Mouse (Mus musculus): ENCODE data around the gene Cklf. TPM values are rescaled to one million over a fixed set of nuclear protein-coding genes. Genes with fewer than 3 reads are reported as not detected.
A peak's percentile ranks its signal among the peaks of the same experiment; 100 is the strongest.
"Not testable (repeated sequence)": the region's sequence is repeated elsewhere in the genome, so short reads cannot be mapped to it uniquely, and the experiment has no call there.

Gene Cklf
- polyA plus RNA-seq, 1 experiment from 2014 or later = 37.7 TPM

GRCm38 (mm10) chr8:104239418-104239861 lies 11.2 kb upstream of the Cklf start:
- no peaks in the 10 kb centered on the region for H3K4me1 ChIP-seq

DNA sequence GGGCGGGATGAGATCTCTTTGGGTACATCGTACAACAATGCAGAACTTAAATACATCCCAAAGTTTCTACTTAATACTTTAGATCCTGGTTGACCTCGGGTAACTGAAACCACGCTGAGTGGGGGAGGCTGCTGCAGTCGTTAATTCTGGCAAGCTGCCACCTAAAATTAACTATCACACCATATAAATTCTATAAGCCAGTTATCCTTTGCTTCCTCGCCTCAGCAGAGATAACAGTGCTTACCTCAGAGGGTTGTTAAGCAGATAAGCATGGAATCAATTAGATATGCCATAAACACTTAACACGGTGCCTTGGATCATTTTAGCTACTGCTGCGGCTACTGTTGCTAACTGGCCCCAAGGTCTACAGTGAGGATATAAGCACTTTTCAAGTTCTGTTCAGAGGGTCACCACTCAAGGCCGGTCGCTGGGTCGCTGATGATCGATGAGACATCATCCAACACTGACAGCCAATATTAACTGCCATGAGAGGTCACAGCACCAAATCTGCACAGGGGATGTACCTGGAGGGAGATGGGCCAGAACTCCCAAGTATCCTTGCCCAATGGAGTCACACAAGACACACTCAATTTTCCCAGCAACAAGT lies 8.5 kb upstream of the Cklf start:
- WGBS = 88% methylated on average over 12 of the region's 12 CpGs
- H3K9me3 ChIP-seq = no peaks in the 10 kb centered on the region

More at GRCm38 (mm10) chr8:104239418-104239861, 11.2 kb upstream of the Cklf start:
- Histone ChIP-seq H3K36me3 (peaks cover 96% of the 10 kb centered on the region), H3K27me3 (no peaks in the 10 kb centered on the region), H3K27ac (replicated peaks) (no peak overlapping the region), H3K9me3 (no peaks in the 10 kb centered on the region), H3K4me3 (no peak overlapping the region), H3K4me2 (replicated peaks) (no peak overlapping the region), H3K9ac (replicated peaks) (no peak overlapping the region)
- no peak for ATAC-seq (ENCODE audit: low FRiP score, low read depth)
- 83% methylated on average over 10 of the region's 10 CpGs for WGBS

DNA sequence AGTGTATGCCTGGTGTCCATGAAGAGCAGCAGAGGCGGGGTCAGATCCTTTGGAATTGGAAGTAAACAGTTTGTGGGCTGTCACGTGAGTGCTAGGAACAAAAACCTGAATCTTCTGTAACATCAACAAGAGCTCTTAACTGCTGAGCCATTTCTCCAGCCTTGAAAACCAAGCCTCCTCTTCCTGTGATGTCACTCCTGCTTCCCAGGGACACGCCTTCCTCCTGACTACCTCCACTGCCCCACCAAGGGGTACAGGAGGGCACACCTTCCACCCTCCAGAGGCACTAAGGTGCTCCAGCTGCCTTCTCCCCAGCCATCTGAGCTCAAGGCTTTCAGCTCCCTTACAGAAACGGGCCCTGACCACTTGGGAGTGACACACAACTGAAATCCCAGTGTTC lies 4.0 kb upstream of the Cklf start:
- Histone ChIP-seq H3K27me3 (no peaks in the 10 kb centered on the region), H3K36me3 (peaks cover 30% of the 10 kb centered on the region), H3K4me2 (replicated peaks) (no peak overlapping the region), H3K4me3 (no peak overlapping the region), H3K4me1 (peaks cover 18% of the 10 kb centered on the region), H3K9me3 (no peaks in the 10 kb centered on the region), H3K27ac (replicated peaks) (no peak overlapping the region), H3K9ac (replicated peaks) (no peak overlapping the region)
- ATAC-seq (ENCODE audit: low FRiP score, low read depth) = no peak
- WGBS = 88% methylated on average over 4 of the region's 4 CpGs

More for the DNA sequence above, 8.5 kb upstream of the Cklf start:
- Histone ChIP-seq H3K27ac (replicated peaks) (no peak overlapping the region), H3K4me3 (no peak overlapping the region), H3K4me1 (peaks cover 7% of the 10 kb centered on the region; the same call in 1 of the 2 replicates), H3K36me3 (peaks cover 75% of the 10 kb centered on the region), H3K9ac (replicated peaks) (no peak overlapping the region), H3K27me3 (no peaks in the 10 kb centered on the region), H3K4me2 (replicated peaks) (no peak overlapping the region)
- ATAC-seq (ENCODE audit: low FRiP score, low read depth) = no peak

GRCm38 (mm10) chr8:104247054-104247907 lies 3.4 kb upstream of the Cklf start:
- Histone ChIP-seq H3K4me2 (replicated peaks) (peak overlapping the region; percentile 65), H3K9me3 (no peaks in the 10 kb centered on the region), H3K27me3 (no peaks in the 10 kb centered on the region), H3K4me3 (peak overlapping the region; percentile 74), H3K27ac (replicated peaks) (no peak overlapping the region), H3K9ac (replicated peaks) (peak overlapping the region; percentile 82), H3K4me1 (peaks cover 22% of the 10 kb centered on the region), H3K36me3 (peaks cover 24% of the 10 kb centered on the region)
- ATAC-seq (ENCODE audit: low FRiP score, low read depth) = no peak
- WGBS = 77% methylated on average over 22 of the region's 22 CpGs

- Histone ChIP-seq H3K4me1 (peaks cover 22% of the 10 kb centered on the region), H3K27me3 (no peaks in the 10 kb centered on the region), H3K9ac (replicated peaks) (peak overlapping the region; percentile 82), H3K4me3 (peak overlapping the region; percentile 74), H3K27ac (replicated peaks) (no peak overlapping the region), H3K36me3 (peaks cover 18% of the 10 kb centered on the region; the same call in 1 of the 2 replicates), H3K4me2 (replicated peaks) (peak overlapping the region; percentile 65), H3K9me3 (no peaks in the 10 kb centered on the region)
- 5% methylated on average over 11 of the region's 11 CpGs for WGBS
- peak; percentile 5; the same call in 1 of the 2 replicates for ATAC-seq (ENCODE audit: low FRiP score, low read depth)
Observed at GRCm38 (mm10) chr8:104247908-104248275, 2.8 kb upstream of the Cklf start.

DNA sequence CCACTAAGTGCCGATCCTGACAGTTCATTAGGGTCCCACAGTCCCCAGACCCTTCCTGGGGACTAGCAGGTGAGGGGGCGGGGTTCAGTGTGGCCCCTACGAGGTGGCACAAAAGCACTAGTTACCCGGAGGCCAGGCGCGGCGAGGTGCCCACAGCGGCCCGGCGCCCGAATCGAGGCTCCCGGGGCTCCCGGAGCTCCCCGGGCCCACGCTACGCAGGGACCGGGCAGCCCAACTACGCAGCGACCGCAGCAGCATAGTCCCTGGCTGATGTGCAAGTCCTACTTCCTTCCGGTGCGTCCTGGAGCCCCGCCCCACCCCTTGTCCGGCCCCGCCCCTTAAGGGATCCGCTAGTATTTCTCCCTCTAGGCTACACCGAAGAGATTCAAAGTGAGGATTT lies 2.4 kb upstream of the Cklf start, which contains the start of gene Tk2:
Gene Tk2, minus strand, starts transcription at position 283 of the 400 bp plus-strand sequence.
- peaks cover 22% of the 10 kb centered on the region for H3K4me1 ChIP-seq
- H3K9ac ChIP-seq (replicated peaks) = peak within 1 kb of the TSS; percentile 82
- peak within 1 kb of the TSS; percentile 65 for H3K4me2 ChIP-seq (replicated peaks)
- ATAC-seq (ENCODE audit: low FRiP score, low read depth) = peak; percentile 89
- under 1% methylated on average over 26 of the region's 28 CpGs for whole genome bisulfite sequencing
- no peaks in the 10 kb centered on the region for H3K9me3 ChIP-seq
- peak within 1 kb of the TSS; percentile 74 for H3K4me3 ChIP-seq
- H3K36me3 ChIP-seq = peaks cover 14% of the 10 kb centered on the region; the same call in 1 of the 2 replicates
- no peak within 1 kb of the TSS for H3K27ac ChIP-seq (replicated peaks)
- no peaks in the 10 kb centered on the region for H3K27me3 ChIP-seq

- 87% methylated on average over 7 of the region's 7 CpGs for WGBS
- Histone ChIP-seq H3K9ac (replicated peaks) (no peak overlapping the region), H3K27ac (replicated peaks) (no peak overlapping the region), H3K4me1 (peaks cover 22% of the 10 kb centered on the region), H3K27me3 (no peaks in the 10 kb centered on the region), H3K4me3 (no peak overlapping the region), H3K36me3 (0 out of 2 replicates have a peak, but pooled peaks cover 6% of the 10 kb centered on the region), H3K4me2 (replicated peaks) (no peak overlapping the region), H3K9me3 (no peaks in the 10 kb centered on the region)
- no peak for ATAC-seq (ENCODE audit: low FRiP score, low read depth)
Observed at GRCm38 (mm10) chr8:104249442-104249996, 1.1 kb upstream of the Cklf start.

GRCm38 (mm10) chr8:104251461-104251860 lies 800 bp downstream of the Cklf start:
- 0% methylated on average over 7 of the region's 7 CpGs for WGBS
- 0 out of 2 replicates have a peak, but pooled peaks have one; percentile 10 for ATAC-seq (ENCODE audit: low FRiP score, low read depth)

GRCm38 (mm10) chr8:104253016-104253415 lies 2.4 kb downstream of the Cklf start:
- Histone ChIP-seq H3K27ac (replicated peaks) (no peak overlapping the region), H3K9ac (replicated peaks) (no peak overlapping the region), H3K4me3 (no peak overlapping the region), H3K4me2 (replicated peaks) (no peak overlapping the region), H3K4me1 (peaks cover 8% of the 10 kb centered on the region), H3K27me3 (no peaks in the 10 kb centered on the region), H3K36me3 (peaks cover 9% of the 10 kb centered on the region), H3K9me3 (no peaks in the 10 kb centered on the region)
- ATAC-seq (ENCODE audit: low FRiP score, low read depth) = no peak
- 92% methylated on average over 3 of the region's 3 CpGs for WGBS

More at GRCm38 (mm10) chr8:104251461-104251860, 800 bp downstream of the Cklf start:
- no peaks in the 10 kb centered on the region for H3K9me3 ChIP-seq
- H3K4me2 ChIP-seq (replicated peaks) = peak overlapping the region; percentile 74
- H3K4me3 ChIP-seq = peak overlapping the region; percentile 68
- H3K9ac ChIP-seq (replicated peaks) = peak overlapping the region; percentile 69
- no peaks in the 10 kb centered on the region for H3K27me3 ChIP-seq
- H3K4me1 ChIP-seq = peaks cover 22% of the 10 kb centered on the region
- H3K27ac ChIP-seq (replicated peaks) = no peak overlapping the region
- no peaks in the 10 kb centered on the region for H3K36me3 ChIP-seq

GRCm38 (mm10) chr8:104261802-104262201 lies 11.1 kb downstream of the Cklf start:
- H3K36me3 ChIP-seq = peaks cover 49% of the 10 kb centered on the region
- H3K4me2 ChIP-seq (replicated peaks); ATAC-seq (ENCODE audit: low FRiP score, low read depth); H3K4me3 ChIP-seq; H3K4me1 ChIP-seq; H3K27me3 ChIP-seq; H3K9ac ChIP-seq (replicated peaks); H3K9me3 ChIP-seq; H3K27ac ChIP-seq (replicated peaks): not testable (repeated sequence)
- WGBS = 94% methylated on average over 5 of the region's 5 CpGs

GRCm38 (mm10) chr8:104264271-104264935 lies 13.7 kb downstream of the Cklf start:
- not testable (repeated sequence) for H3K9me3 ChIP-seq; H3K4me1 ChIP-seq; H3K4me2 ChIP-seq (replicated peaks); H3K27ac ChIP-seq (replicated peaks); H3K4me3 ChIP-seq; H3K27me3 ChIP-seq; ATAC-seq (ENCODE audit: low FRiP score, low read depth); H3K9ac ChIP-seq (replicated peaks)
- peaks cover 26% of the 10 kb centered on the region for H3K36me3 ChIP-seq
- WGBS = 96% methylated on average over 22 of the region's 22 CpGs

Measured in midbrain, embryonic 12.5 days (tissue).